Mouse (Mus musculus) liver, adult 2 months (tissue): ENCODE measurements around the gene Krtap31-2. TPM values are rescaled to one million over a fixed set of nuclear protein-coding genes. Genes with fewer than 3 reads are reported as not detected.
A peak's percentile ranks its signal among the peaks of the same experiment; 100 is the strongest.

Experiments used
- DNase-seq: peaks from one replicate; pipeline ENCODE4 v3.0.0-alpha.2; 2011; ENCODE audit warnings: low read depth, low spot score; ENCODE audit errors: extremely low read depth
- H3K27ac ChIP-seq: fragments of 200-500 bp; replicated peaks from 2 replicates; pipeline ENCODE4 v1.5.1; 2012; ENCODE audit warnings: low read depth, mild to moderate bottlenecking, control low read depth, inconsistent platforms, low read length; ENCODE audit not compliant: insufficient read depth
- H3K27me3 ChIP-seq: fragments of 200-500 bp; 2 replicates; pipeline ENCODE4 v1.6.1; 2012; ENCODE audit warnings: mild to moderate bottlenecking, moderate library complexity, low read length, inconsistent platforms; ENCODE audit not compliant: control insufficient read depth, insufficient read depth
- H3K36me3 ChIP-seq: fragments of 200-500 bp; 2 replicates; pipeline ENCODE4 v1.6.1; 2012; ENCODE audit warnings: low read length, inconsistent platforms; ENCODE audit not compliant: control insufficient read depth, insufficient read depth
- H3K4me1 ChIP-seq: fragments of 200-500 bp; 2 replicates; pipeline ENCODE4 v1.6.1; 2011; ENCODE audit warnings: low read length; ENCODE audit not compliant: control insufficient read depth, insufficient read depth
- H3K4me3 ChIP-seq: fragments of 200-500 bp; 2 replicates; pipeline ENCODE4 v1.5.1; 2011; ENCODE audit warnings: low read depth, mild to moderate bottlenecking, control low read depth, low read length, moderate library complexity; ENCODE audit not compliant: insufficient read depth
- H3K79me2 ChIP-seq: fragments of 200-500 bp; 2 replicates; pipeline ENCODE4 v1.6.1; 2012; ENCODE audit warnings: inconsistent platforms, mild to moderate bottlenecking, low read length, moderate library complexity; ENCODE audit not compliant: control insufficient read depth, insufficient read depth
- H3K9ac ChIP-seq: fragments of 200-500 bp; 2 replicates; pipeline ENCODE4 v1.6.1; 2012; ENCODE audit warnings: low read depth, mild to moderate bottlenecking, control low read depth, inconsistent platforms, low read length
- CTCF ChIP-seq: fragments of 200-500 bp; IDR thresholded peaks from 2 replicates; pipeline ENCODE4 v1.5.1; 2011; ENCODE audit warnings: low read depth, low read length, control low read depth
- POLR2A ChIP-seq: fragments of 200-500 bp; IDR thresholded peaks from 2 replicates; pipeline ENCODE4 v1.6.1; 2011; ENCODE audit warnings: low read length, control low read depth; ENCODE audit not compliant: insufficient read depth; ENCODE audit errors: extremely low read depth
- WGBS: fragments of 180-500 bp; shearing (Covaris S2); methylation state at CpG from one replicate; pipeline ENCODE4 v1.1.7; 2018; 5-methylcytosine and 5-hydroxymethylcytosine counted together
- polyA plus RNA-seq: library from polyadenylated mRNA; depleted of rRNA; stranded (reverse); fragments of >200 nt; gene quantifications from 2 replicates; pipeline ENCODE4 v1.2.3, GENCODE M21; 2012; rRNA removed
- total RNA-seq: library from RNA; depleted of rRNA; stranded (reverse); fragments of >200 nt; gene quantifications from 2 replicates; pipeline ENCODE4 v1.2.3, GENCODE M21; 2014; rRNA removed

The Krtap31-2 gene
- total and polyA plus RNA-seq, 2 experiments = not detected

- no peak overlapping the region for H3K9ac ChIP-seq
- no peak overlapping the region for H3K4me3 ChIP-seq
- H3K27me3 ChIP-seq = no peaks in the 10 kb centered on the region; the same call in 1 of the 2 replicates
- DNase-seq = no peak
- no peaks in the 10 kb centered on the region for H3K79me2 ChIP-seq
- no peaks in the 10 kb centered on the region for H3K36me3 ChIP-seq
- 32% methylated on average over 2 of the region's 2 CpGs for WGBS
- H3K4me1 ChIP-seq = no peaks in the 10 kb centered on the region
- no peak for TF ChIP-seq CTCF
- TF ChIP-seq POLR2A = no peak
- no peak overlapping the region for H3K27ac ChIP-seq
Observed at GRCm38 (mm10) chr11:99965961-99966360, 29.9 kb downstream of the Krtap31-2 start.

- Histone ChIP-seq H3K4me3 (no peak within 1 kb of the TSS), H3K79me2 (no peaks in the 10 kb centered on the region), H3K4me1 (no peaks in the 10 kb centered on the region), H3K27me3 (no peaks in the 10 kb centered on the region), H3K27ac (no peak within 1 kb of the TSS), H3K36me3 (no peaks in the 10 kb centered on the region), H3K9ac (no peak within 1 kb of the TSS)
- no peak for DNase-seq
- TF ChIP-seq POLR2A (no peak), CTCF (no peak)
- 80% methylated on average over 5 of the region's 5 CpGs for WGBS
Observed at GRCm38 (mm10) chr11:99978953-99979352, 42.9 kb downstream of the Krtap31-2 start, which contains the start of gene Krtap29-1. Gene Krtap29-1 (minus strand): TSS chr11:99979053.

- DNase-seq = no peak
- Histone ChIP-seq H3K4me1 (no peaks in the 10 kb centered on the region), H3K9ac (no peak overlapping the region), H3K79me2 (no peaks in the 10 kb centered on the region), H3K4me3 (no peak overlapping the region), H3K27me3 (no peaks in the 10 kb centered on the region), H3K27ac (no peak overlapping the region), H3K36me3 (no peaks in the 10 kb centered on the region)
- TF ChIP-seq POLR2A (no peak), CTCF (no peak)
- 69% methylated on average over 9 of the region's 9 CpGs for WGBS
Observed at GRCm38 (mm10) chr11:99982731-99983130, 46.6 kb downstream of the Krtap31-2 start.

GRCm38 (mm10) chr11:99983442-99983841 lies 47.4 kb downstream of the Krtap31-2 start:
- DNase-seq = no peak
- WGBS = 94% methylated on average over 1 of the region's 1 CpGs
- TF ChIP-seq POLR2A (no peak), CTCF (no peak)
- no peaks in the 10 kb centered on the region for H3K36me3 ChIP-seq
- H3K4me3 ChIP-seq = no peak overlapping the region
- H3K27me3 ChIP-seq = no peaks in the 10 kb centered on the region
- no peak overlapping the region for H3K27ac ChIP-seq
- no peaks in the 10 kb centered on the region for H3K4me1 ChIP-seq
- H3K9ac ChIP-seq = no peak overlapping the region
- H3K79me2 ChIP-seq = no peaks in the 10 kb centered on the region

- no peaks in the 10 kb centered on the region for H3K79me2 ChIP-seq
- H3K9ac ChIP-seq = no peak overlapping the region
- no peak for TF ChIP-seq CTCF
- TF ChIP-seq POLR2A = no peak
- no peaks in the 10 kb centered on the region for H3K36me3 ChIP-seq
- peak; percentile 62 for DNase-seq
- 81% methylated on average over 20 of the region's 20 CpGs for WGBS
- H3K27ac ChIP-seq = no peak overlapping the region
- H3K4me3 ChIP-seq = no peak overlapping the region
- no peaks in the 10 kb centered on the region for H3K27me3 ChIP-seq
- H3K4me1 ChIP-seq = no peaks in the 10 kb centered on the region
Observed at GRCm38 (mm10) chr11:99985291-99986092, 49.4 kb downstream of the Krtap31-2 start.

GRCm38 (mm10) chr11:99986180-99986647 lies 50.1 kb downstream of the Krtap31-2 start, which contains the start of gene Krtap16-1:
Gene Krtap16-1 (minus strand): TSS chr11:99986597.
- Histone ChIP-seq H3K79me2 (no peaks in the 10 kb centered on the region), H3K27ac (no peak within 1 kb of the TSS), H3K27me3 (no peaks in the 10 kb centered on the region), H3K9ac (no peak within 1 kb of the TSS), H3K4me1 (no peaks in the 10 kb centered on the region), H3K4me3 (no peak within 1 kb of the TSS), H3K36me3 (no peaks in the 10 kb centered on the region)
- WGBS = 77% methylated on average over 8 of the region's 8 CpGs
- DNase-seq = no peak
- TF ChIP-seq POLR2A = no peak
- TF ChIP-seq CTCF = no peak

Other genes with a start within 250 kb of the Krtap31-2 start
Only the 30 nearest of the 32 such genes appear.
- gene Gm14180, start 202.0 kb upstream of the Krtap31-2 start, total RNA-seq = not detected in 2 replicates
- not detected in 2 replicates for gene Gm14180, start 202.0 kb upstream of the Krtap31-2 start, polyA plus RNA-seq
- gene Gm11595, start 163.4 kb upstream of the Krtap31-2 start, total RNA-seq = not detected in 2 replicates
- gene Gm11595, start 163.4 kb upstream of the Krtap31-2 start, polyA plus RNA-seq = not detected in 2 replicates
- not detected in 2 replicates for gene Krtap4-8, start 155.6 kb upstream of the Krtap31-2 start, total RNA-seq
- not detected in 2 replicates for gene Krtap4-8, start 155.6 kb upstream of the Krtap31-2 start, polyA plus RNA-seq
- gene Krtap4-9, start 151.1 kb upstream of the Krtap31-2 start, total RNA-seq = not detected in 2 replicates
- not detected in 2 replicates for gene Krtap4-9, start 151.1 kb upstream of the Krtap31-2 start, polyA plus RNA-seq
- gene Gm11596, start 142.8 kb upstream of the Krtap31-2 start, total RNA-seq = not detected in 2 replicates
- not detected in 2 replicates for gene Gm11596, start 142.8 kb upstream of the Krtap31-2 start, polyA plus RNA-seq
- not detected in 2 replicates for gene Gm11569, start 137.4 kb upstream of the Krtap31-2 start, total RNA-seq
- not detected in 2 replicates for gene Gm11569, start 137.4 kb upstream of the Krtap31-2 start, polyA plus RNA-seq
- not detected in 2 replicates for gene Gm11554, start 131.8 kb upstream of the Krtap31-2 start, total RNA-seq
- not detected in 2 replicates for gene Gm11554, start 131.8 kb upstream of the Krtap31-2 start, polyA plus RNA-seq
- gene Krtap4-13, start 126.4 kb upstream of the Krtap31-2 start, total RNA-seq = not detected in 2 replicates
- not detected in 2 replicates for gene Krtap4-13, start 126.4 kb upstream of the Krtap31-2 start, polyA plus RNA-seq
- gene Gm11564, start 120.6 kb upstream of the Krtap31-2 start, total RNA-seq = not detected in 2 replicates
- not detected in 2 replicates for gene Gm11564, start 120.6 kb upstream of the Krtap31-2 start, polyA plus RNA-seq
- not detected in 2 replicates for gene 2300003K06Rik, start 98.2 kb upstream of the Krtap31-2 start, total RNA-seq
- gene 2300003K06Rik, start 98.2 kb upstream of the Krtap31-2 start, polyA plus RNA-seq = not detected in 2 replicates
- gene Krtap4-16, start 84.7 kb upstream of the Krtap31-2 start, total RNA-seq = not detected in 2 replicates
- not detected in 2 replicates for gene Krtap4-16, start 84.7 kb upstream of the Krtap31-2 start, polyA plus RNA-seq
- gene Gm11568, start 78.4 kb upstream of the Krtap31-2 start, total RNA-seq = not detected in 2 replicates
- gene Gm11568, start 78.4 kb upstream of the Krtap31-2 start, polyA plus RNA-seq = not detected in 2 replicates
- gene Gm11559, start 71.8 kb upstream of the Krtap31-2 start, total RNA-seq = not detected in 2 replicates
- not detected in 2 replicates for gene Gm11559, start 71.8 kb upstream of the Krtap31-2 start, polyA plus RNA-seq
- gene Krtap9-1, start 62.9 kb upstream of the Krtap31-2 start, total RNA-seq = not detected in 2 replicates
- gene Krtap9-1, start 62.9 kb upstream of the Krtap31-2 start, polyA plus RNA-seq = not detected in 2 replicates
- gene Gm11567, start 57.1 kb upstream of the Krtap31-2 start, total RNA-seq = 0.28 TPM in 1 of 2 replicates, not detected in the other
- gene Gm11567, start 57.1 kb upstream of the Krtap31-2 start, polyA plus RNA-seq = not detected in 2 replicates
- not detected in 2 replicates for gene Krtap31-1, start 28.4 kb upstream of the Krtap31-2 start, total RNA-seq
- not detected in 2 replicates for gene Krtap31-1, start 28.4 kb upstream of the Krtap31-2 start, polyA plus RNA-seq
- gene Gm11565, start 21.5 kb upstream of the Krtap31-2 start, total RNA-seq = not detected in 2 replicates
- not detected in 2 replicates for gene Gm11565, start 21.5 kb upstream of the Krtap31-2 start, polyA plus RNA-seq
- gene Krtap9-5, start 12.2 kb downstream of the Krtap31-2 start, total RNA-seq = not detected in 2 replicates
- gene Krtap9-5, start 12.2 kb downstream of the Krtap31-2 start, polyA plus RNA-seq = not detected in 2 replicates
- gene Krtap29-1, start 42.8 kb downstream of the Krtap31-2 start, total RNA-seq = not detected in 2 replicates
- not detected in 2 replicates for gene Krtap29-1, start 42.8 kb downstream of the Krtap31-2 start, polyA plus RNA-seq
- gene Krtap16-1, start 50.3 kb downstream of the Krtap31-2 start, total RNA-seq = not detected in 2 replicates
- gene Krtap16-1, start 50.3 kb downstream of the Krtap31-2 start, polyA plus RNA-seq = not detected in 2 replicates
- gene Krtap17-1, start 57.7 kb downstream of the Krtap31-2 start, total RNA-seq = not detected in 2 replicates
- not detected in 2 replicates for gene Krtap17-1, start 57.7 kb downstream of the Krtap31-2 start, polyA plus RNA-seq
- not detected in 2 replicates for gene Krt33a, start 79.9 kb downstream of the Krtap31-2 start, total RNA-seq
- not detected in 2 replicates for gene Krt33a, start 79.9 kb downstream of the Krtap31-2 start, polyA plus RNA-seq
- gene Krt33b, start 93.6 kb downstream of the Krtap31-2 start, total RNA-seq = not detected in 2 replicates
- not detected in 2 replicates for gene Krt33b, start 93.6 kb downstream of the Krtap31-2 start, polyA plus RNA-seq
- not detected in 2 replicates for gene Krt34, start 105.3 kb downstream of the Krtap31-2 start, total RNA-seq
- gene Krt34, start 105.3 kb downstream of the Krtap31-2 start, polyA plus RNA-seq = not detected in 2 replicates
- not detected in 2 replicates for gene Krt31, start 114.3 kb downstream of the Krtap31-2 start, total RNA-seq
- gene Krt31, start 114.3 kb downstream of the Krtap31-2 start, polyA plus RNA-seq = not detected in 2 replicates
- gene Krt32, start 151.9 kb downstream of the Krtap31-2 start, total RNA-seq = not detected in 2 replicates
- gene Krt32, start 151.9 kb downstream of the Krtap31-2 start, polyA plus RNA-seq = not detected in 2 replicates
- not detected in 2 replicates for gene Krt35, start 159.9 kb downstream of the Krtap31-2 start, total RNA-seq
- not detected in 2 replicates for gene Krt35, start 159.9 kb downstream of the Krtap31-2 start, polyA plus RNA-seq
- gene Krt36, start 169.3 kb downstream of the Krtap31-2 start, total RNA-seq = not detected in 2 replicates
- gene Krt36, start 169.3 kb downstream of the Krtap31-2 start, polyA plus RNA-seq = not detected in 2 replicates
- gene Krt13, start 185.3 kb downstream of the Krtap31-2 start, total RNA-seq = not detected in 2 replicates
- 0.54 TPM in 1 of 2 replicates, not detected in the other for gene Krt13, start 185.3 kb downstream of the Krtap31-2 start, polyA plus RNA-seq
- not detected in 2 replicates for gene Krt15, start 199.6 kb downstream of the Krtap31-2 start, total RNA-seq
- not detected in 2 replicates for gene Krt15, start 199.6 kb downstream of the Krtap31-2 start, polyA plus RNA-seq